Mouse (Mus musculus) embryonic fibroblast, embryonic 13.5 days (primary cell): ENCODE measurements around the gene Zdhhc9.

Source experiments
- CTCF ChIP-seq: IDR thresholded peaks from 2 replicates; pipeline ENCODE4 v1.5.1; 2011; ENCODE audit warnings: mild to moderate bottlenecking, control low read depth, low read length, moderate library complexity, borderline replicate concordance; ENCODE audit not compliant: insufficient read depth
- POLR2A ChIP-seq: IDR thresholded peaks from 2 replicates; pipeline ENCODE4 v1.6.1; 2011; ENCODE audit warnings: low read depth, mild to moderate bottlenecking, control low read depth, low read length, moderate library complexity

DNA sequence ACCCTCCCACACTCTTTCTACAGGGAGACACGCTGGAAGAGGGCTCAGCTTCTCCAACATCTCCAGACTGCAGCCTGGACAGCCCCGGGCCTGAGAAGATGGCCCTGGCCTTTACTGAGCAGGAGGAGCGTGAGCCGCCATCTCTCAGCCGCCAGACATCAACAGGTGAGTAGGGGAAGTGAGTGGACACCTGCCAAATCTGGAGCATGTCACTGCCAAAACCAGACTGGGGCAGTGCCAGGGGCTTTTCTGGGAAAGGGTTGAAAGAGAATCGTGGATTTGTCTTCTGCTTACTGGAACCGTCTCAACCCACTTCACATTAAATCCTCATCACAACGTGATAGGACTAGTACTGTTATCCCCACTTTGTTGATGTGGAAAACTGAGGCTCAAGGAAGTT lies 51.3 kb downstream of the Zdhhc9 start:
- TF ChIP-seq POLR2A, result no peak
- no peak for TF ChIP-seq CTCF
